Mouse (Mus musculus): ENCODE data around the gene Rps16. TPM values are rescaled to one million over a fixed set of nuclear protein-coding genes. Genes with fewer than 3 reads are reported as not detected.

Gene Rps16
- polyA plus RNA-seq, 1 experiment from 2014 or later: 653 TPM

DNA sequence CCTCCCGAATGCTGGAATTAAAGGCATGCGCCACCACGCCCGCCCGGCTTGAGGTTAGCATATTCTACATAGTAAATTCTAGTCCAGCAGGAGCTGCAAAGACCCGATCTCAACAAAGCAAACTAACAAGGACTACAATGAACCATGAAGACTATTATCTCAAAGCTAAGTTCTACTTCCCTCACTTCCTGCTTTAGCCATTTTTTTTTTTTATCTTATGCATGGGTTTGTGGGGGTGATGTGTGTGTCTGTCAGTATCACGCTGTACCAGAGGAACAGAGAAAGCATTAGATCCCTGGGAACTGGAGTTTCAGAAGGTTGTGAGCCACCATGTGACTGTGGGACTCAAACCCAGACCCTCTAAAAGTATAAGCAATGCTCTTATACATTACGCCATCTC, 25.2 kb upstream of the Rps16 start:
- no peaks in the 10 kb centered on the region for H3K9me3 ChIP-seq (ENCODE audit: low read length)
- TF ChIP-seq CTCF (IDR thresholded peaks at IDR 0.05; ENCODE audit: low read depth) (no peak), EP300 (IDR thresholded peaks at IDR 0.05; ENCODE audit: low read depth) (no peak)
- no peak overlapping the region for H3K9ac ChIP-seq (replicated peaks)
- no peak for DNase-seq
- ATAC-seq: no peak
- no peak overlapping the region for H3K27ac ChIP-seq (ENCODE audit: low read depth)
- H3K4me1 ChIP-seq (ENCODE audit: insufficient read depth): peaks cover 4% of the 10 kb centered on the region; the same call in 1 of the 2 replicates
- H3K4me2 ChIP-seq (ENCODE audit: low read depth, low read length): no peak overlapping the region
- H3K27me3 ChIP-seq (ENCODE audit: insufficient read depth, low read length): no peaks in the 10 kb centered on the region
- H3K36me3 ChIP-seq (replicated peaks; ENCODE audit: insufficient read depth, low read length): peaks cover 92% of the 10 kb centered on the region
- WGBS (ENCODE audit: insufficient replicate concordance): 84% methylated on average over 8 of the region's 8 CpGs
- H3K4me3 ChIP-seq (ENCODE audit: low read depth, low read length): no peak overlapping the region

DNA sequence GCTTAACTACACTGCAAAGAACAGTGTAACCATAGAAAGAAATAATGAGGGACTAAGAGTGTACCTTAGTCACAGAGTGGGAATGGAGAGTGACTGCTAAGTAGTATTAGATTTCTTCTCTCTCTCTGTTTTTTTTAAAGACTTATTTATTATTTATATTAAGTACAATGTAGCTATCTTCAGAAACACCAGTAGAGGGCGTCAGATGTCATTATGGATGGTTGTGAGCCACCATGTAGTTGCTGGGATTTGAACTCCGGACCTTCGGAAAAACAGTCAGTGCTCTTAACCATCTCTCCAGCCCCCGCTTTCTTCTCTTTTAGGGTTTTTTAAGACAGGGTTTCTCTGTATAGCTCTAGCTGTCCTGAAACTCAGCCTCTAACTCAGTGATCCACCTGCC, 24.0 kb upstream of the Rps16 start:
- H3K4me2 ChIP-seq (ENCODE audit: low read depth, low read length): no peak overlapping the region
- ATAC-seq (no peak), DNase-seq (no peak)
- H3K9ac ChIP-seq (replicated peaks): no peak overlapping the region
- H3K4me3 ChIP-seq (ENCODE audit: low read depth, low read length): no peak overlapping the region
- 79% methylated on average over 4 of the region's 4 CpGs for WGBS (ENCODE audit: insufficient replicate concordance)
- TF ChIP-seq EP300 (IDR thresholded peaks at IDR 0.05; ENCODE audit: low read depth) (no peak), CTCF (IDR thresholded peaks at IDR 0.05; ENCODE audit: low read depth) (no peak)
- H3K36me3 ChIP-seq (replicated peaks; ENCODE audit: insufficient read depth, low read length): peaks cover 93% of the 10 kb centered on the region
- H3K9me3 ChIP-seq (ENCODE audit: low read length): no peaks in the 10 kb centered on the region
- no peak overlapping the region for H3K27ac ChIP-seq (ENCODE audit: low read depth)
- H3K4me1 ChIP-seq (ENCODE audit: insufficient read depth): peaks cover 4% of the 10 kb centered on the region; the same call in 1 of the 2 replicates
- H3K27me3 ChIP-seq (ENCODE audit: insufficient read depth, low read length): no peaks in the 10 kb centered on the region

DNA sequence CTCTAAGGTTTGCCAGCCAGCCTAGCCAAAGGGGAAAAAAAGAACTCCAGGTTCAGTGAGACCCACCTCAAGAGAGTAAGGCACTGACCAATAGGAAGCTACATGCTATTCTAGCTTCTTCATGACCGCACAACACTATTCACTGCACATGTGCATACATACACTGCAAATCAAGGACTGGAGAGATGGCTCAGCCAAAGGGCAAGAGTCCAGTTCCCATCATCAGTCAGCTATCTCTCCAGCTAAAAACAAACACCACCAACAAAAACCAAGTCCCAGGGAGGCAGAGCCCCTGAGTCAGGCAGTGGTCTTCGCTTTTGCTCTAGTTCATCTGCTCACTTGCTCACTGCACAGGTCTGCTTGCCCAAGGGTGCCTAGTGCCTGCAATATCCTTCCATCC, 22.2 kb upstream of the Rps16 start:
- Histone ChIP-seq H3K9ac (replicated peaks) (no peak overlapping the region), H3K27ac (ENCODE audit: low read depth) (no peak overlapping the region), H3K4me3 (ENCODE audit: low read depth, low read length) (no peak overlapping the region), H3K4me2 (ENCODE audit: low read depth, low read length) (no peak overlapping the region), H3K4me1 (ENCODE audit: insufficient read depth) (no peaks in the 10 kb centered on the region), H3K36me3 (replicated peaks; ENCODE audit: insufficient read depth, low read length) (peaks cover 75% of the 10 kb centered on the region), H3K27me3 (ENCODE audit: insufficient read depth, low read length) (no peaks in the 10 kb centered on the region), H3K9me3 (ENCODE audit: low read length) (no peaks in the 10 kb centered on the region)
- peak; percentile 63 for ATAC-seq
- TF ChIP-seq CTCF (IDR thresholded peaks at IDR 0.05; ENCODE audit: low read depth): no peak
- no peak for TF ChIP-seq EP300 (IDR thresholded peaks at IDR 0.05; ENCODE audit: low read depth)
- WGBS (ENCODE audit: insufficient replicate concordance): 79% methylated on average over 2 of the region's 2 CpGs
- no peak for DNase-seq

DNA sequence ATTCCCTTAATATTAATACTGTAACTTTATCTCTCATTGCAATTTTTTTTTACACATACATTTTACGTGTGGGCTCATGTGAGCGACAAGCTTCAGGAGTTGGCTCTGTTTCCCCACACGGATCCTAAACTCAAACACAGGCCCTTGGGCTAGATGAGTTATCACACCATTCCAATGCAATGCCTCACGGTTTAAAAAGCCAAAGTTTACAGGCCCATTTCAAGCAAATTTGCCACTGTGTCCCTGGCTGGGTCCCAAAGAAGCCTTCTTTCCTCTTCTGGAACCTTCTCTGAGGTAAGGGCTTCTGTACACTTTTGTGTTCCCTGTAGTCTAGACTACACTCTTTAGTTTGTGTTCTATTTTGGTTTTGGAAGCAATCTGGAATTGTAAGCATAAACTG, 15.9 kb upstream of the Rps16 start:
- no peak for DNase-seq
- Histone ChIP-seq H3K9me3 (ENCODE audit: low read length) (no peaks in the 10 kb centered on the region), H3K27ac (ENCODE audit: low read depth) (no peak overlapping the region), H3K4me2 (ENCODE audit: low read depth, low read length) (no peak overlapping the region), H3K4me1 (ENCODE audit: insufficient read depth) (peaks cover 11% of the 10 kb centered on the region), H3K27me3 (ENCODE audit: insufficient read depth, low read length) (no peaks in the 10 kb centered on the region), H3K36me3 (replicated peaks; ENCODE audit: insufficient read depth, low read length) (peaks cover 23% of the 10 kb centered on the region), H3K9ac (replicated peaks) (no peak overlapping the region), H3K4me3 (ENCODE audit: low read depth, low read length) (no peak overlapping the region)
- TF ChIP-seq CTCF (IDR thresholded peaks at IDR 0.05; ENCODE audit: low read depth): no peak
- TF ChIP-seq EP300 (IDR thresholded peaks at IDR 0.05; ENCODE audit: low read depth): no peak
- WGBS (ENCODE audit: insufficient replicate concordance): 91% methylated on average over 4 of the region's 4 CpGs
- no peak for ATAC-seq

DNA sequence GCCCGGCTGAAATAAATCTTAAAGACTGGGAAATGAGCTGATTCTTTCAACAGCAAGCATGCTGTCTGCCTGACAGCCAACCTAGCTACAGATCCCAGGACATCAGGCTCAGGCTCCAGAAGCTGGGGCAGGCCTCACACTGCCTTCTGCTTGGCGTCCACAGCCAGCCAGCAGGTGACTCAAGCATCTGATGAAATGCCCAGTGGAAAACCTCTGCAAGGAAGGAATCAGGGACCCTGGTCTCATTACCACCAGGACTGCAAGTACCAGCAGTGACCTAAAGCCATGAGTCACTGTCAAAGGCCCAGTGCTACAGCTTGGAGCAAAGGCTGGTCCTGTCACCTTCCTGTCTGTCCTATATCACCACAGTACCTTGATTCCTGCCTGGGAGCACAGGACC, 15.0 kb upstream of the Rps16 start:
- no peak overlapping the region for H3K4me3 ChIP-seq (ENCODE audit: low read depth, low read length)
- DNase-seq (no peak), ATAC-seq (no peak)
- H3K9me3 ChIP-seq (ENCODE audit: low read length): no peaks in the 10 kb centered on the region
- H3K36me3 ChIP-seq (replicated peaks; ENCODE audit: insufficient read depth, low read length): peaks cover 14% of the 10 kb centered on the region
- H3K4me1 ChIP-seq (ENCODE audit: insufficient read depth): peaks cover 11% of the 10 kb centered on the region
- H3K9ac ChIP-seq (replicated peaks): no peak overlapping the region
- no peak overlapping the region for H3K4me2 ChIP-seq (ENCODE audit: low read depth, low read length)
- H3K27ac ChIP-seq (ENCODE audit: low read depth): no peak overlapping the region
- WGBS (ENCODE audit: insufficient replicate concordance): 86% methylated on average over 2 of the region's 2 CpGs
- TF ChIP-seq EP300 (IDR thresholded peaks at IDR 0.05; ENCODE audit: low read depth): no peak
- TF ChIP-seq CTCF (IDR thresholded peaks at IDR 0.05; ENCODE audit: low read depth): no peak
- H3K27me3 ChIP-seq (ENCODE audit: insufficient read depth, low read length): no peaks in the 10 kb centered on the region

DNA sequence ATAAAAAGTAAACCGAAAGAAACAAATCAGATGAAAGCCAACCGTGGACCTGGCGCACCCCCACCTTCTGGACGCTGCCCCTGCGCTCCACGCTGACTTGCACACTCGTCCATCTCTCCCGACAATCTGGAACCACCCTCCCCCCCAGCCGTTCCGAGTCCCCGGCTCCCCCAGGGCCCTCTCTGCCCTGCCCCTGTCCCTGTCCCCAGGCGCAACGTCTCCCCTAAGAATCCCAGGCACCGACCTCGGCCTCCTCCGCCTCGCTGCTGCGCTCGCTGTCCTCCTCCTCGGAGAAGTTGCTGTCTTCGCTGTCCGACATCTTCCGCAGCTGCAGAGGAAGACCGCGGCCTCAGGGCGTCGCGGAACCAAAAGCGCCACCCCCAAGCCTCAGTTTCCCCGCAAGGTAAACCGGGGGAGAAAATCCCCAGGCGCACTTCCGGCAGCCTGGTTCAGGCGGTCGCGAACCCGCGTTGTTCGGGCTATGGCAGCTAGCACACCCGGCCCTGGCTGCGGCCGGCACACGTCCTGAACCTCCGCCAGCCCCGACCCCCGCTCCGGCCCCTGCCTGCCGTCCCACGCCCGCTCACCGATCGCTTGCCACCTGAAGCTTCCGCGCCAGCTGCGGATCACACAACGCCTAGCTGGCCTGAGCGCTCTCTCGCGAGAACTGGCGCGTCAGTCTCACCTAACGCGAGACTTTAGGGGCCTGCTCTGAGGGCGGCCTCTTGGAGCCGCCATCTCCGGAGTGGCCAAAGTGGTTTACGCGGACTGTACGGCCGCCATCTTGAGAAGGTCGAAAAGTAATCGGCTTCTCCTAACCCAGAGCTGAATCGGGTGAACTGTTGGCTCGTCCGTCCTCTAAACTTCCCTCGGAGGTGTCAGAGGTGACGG, 12.1 kb upstream of the Rps16 start, which contains the start of gene Supt5:
Gene Supt5, minus strand, starts transcription at position 639 of the 891 bp plus-strand sequence.
- no peaks in the 10 kb centered on the region for H3K9me3 ChIP-seq (ENCODE audit: low read length)
- peak within 1 kb of the TSS; percentile 90 for H3K4me3 ChIP-seq (ENCODE audit: low read depth, low read length)
- H3K4me1 ChIP-seq (ENCODE audit: insufficient read depth): peaks cover 17% of the 10 kb centered on the region
- DNase-seq (peak; percentile 97), ATAC-seq (peak; percentile 98)
- peak within 1 kb of the TSS; percentile 96 for H3K9ac ChIP-seq (replicated peaks)
- peak; percentile 88 for TF ChIP-seq EP300 (IDR thresholded peaks at IDR 0.05; ENCODE audit: low read depth)
- no peak; the same call in none of the 2 replicates for TF ChIP-seq CTCF (IDR thresholded peaks at IDR 0.05; ENCODE audit: low read depth)
- peaks cover 4% of the 10 kb centered on the region; the same call in 1 of the 2 replicates for H3K36me3 ChIP-seq (replicated peaks; ENCODE audit: insufficient read depth, low read length)
- WGBS (ENCODE audit: insufficient replicate concordance): under 1% methylated on average over 76 of the region's 77 CpGs
- H3K4me2 ChIP-seq (ENCODE audit: low read depth, low read length): peak within 1 kb of the TSS; percentile 87
- peak within 1 kb of the TSS; percentile 89 for H3K27ac ChIP-seq (ENCODE audit: low read depth)
- H3K27me3 ChIP-seq (ENCODE audit: insufficient read depth, low read length): no peaks in the 10 kb centered on the region

Measured in liver, postnatal 0 days (tissue).